Mouse (Mus musculus): Measurements from ENCODE around the gene Clptm1.

Gene Clptm1

DNA sequence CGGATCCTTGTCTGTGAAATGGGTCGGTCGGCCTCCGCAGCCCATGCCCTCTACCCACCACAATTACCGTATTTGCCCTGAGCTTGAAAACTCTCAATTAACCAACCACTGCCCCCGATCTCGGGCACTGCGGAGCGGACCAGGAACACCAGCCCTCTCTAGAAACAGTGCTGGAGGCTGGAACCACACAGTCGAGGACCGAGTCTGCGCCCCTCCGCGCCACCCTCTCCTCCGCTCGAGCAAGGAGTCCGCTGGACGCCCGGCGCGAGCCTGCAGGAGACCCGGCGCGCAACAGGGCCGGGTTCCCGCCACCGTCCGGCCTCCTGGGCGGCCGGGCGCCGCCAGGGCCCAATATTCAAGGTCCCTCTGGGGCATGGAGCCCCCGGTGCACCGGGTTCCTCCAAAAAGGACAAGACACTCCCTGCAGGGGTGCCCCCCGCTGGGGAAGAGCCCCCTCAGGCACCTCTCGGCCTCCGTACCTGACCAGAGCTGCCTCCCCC, 328 bp downstream of the Clptm1 start:
- no peak for DNase-seq (ENCODE audit: low read depth, low spot score)

DNA sequence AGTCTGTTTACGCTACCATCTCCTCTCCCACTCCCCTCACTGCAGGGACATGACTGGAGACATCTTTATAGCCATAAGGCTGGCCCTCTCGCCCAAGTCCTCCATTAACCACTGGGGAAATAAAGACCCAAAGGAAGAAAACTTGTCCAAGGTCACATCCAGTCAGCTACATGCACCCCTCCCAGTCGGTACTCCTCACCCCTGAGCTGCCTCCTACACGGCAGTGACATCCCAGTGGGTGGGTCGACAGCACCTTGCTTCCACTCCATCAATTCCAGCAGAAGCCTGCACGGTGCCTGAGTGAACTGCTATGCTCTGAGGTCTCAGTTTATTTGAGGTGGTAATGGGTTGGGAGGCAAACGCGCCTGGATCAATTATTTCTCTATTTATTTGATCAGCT, 893 bp downstream of the Clptm1 start:
- no peak for DNase-seq (ENCODE audit: low read depth, low spot score)

DNA sequence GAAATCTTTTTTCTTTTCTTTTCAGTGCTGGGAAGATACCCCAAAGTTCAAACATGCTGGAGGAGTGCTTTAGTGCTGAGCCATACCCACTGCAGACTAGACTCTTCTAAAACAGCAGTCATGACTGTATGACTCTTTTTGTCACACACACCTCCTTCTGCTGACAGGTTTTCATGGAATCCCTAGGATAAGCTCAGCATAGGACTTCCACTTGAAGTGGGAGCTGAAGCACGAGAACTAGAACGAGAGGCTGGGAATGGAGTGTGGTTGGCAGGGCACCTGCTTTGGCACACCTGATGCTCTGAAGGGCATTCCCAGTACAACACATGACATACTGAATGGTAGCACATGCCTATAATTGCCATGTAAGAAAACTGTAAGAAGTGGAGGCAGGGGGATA, 12.2 kb downstream of the Clptm1 start:
- no peak for DNase-seq (ENCODE audit: low read depth, low spot score)

DNA sequence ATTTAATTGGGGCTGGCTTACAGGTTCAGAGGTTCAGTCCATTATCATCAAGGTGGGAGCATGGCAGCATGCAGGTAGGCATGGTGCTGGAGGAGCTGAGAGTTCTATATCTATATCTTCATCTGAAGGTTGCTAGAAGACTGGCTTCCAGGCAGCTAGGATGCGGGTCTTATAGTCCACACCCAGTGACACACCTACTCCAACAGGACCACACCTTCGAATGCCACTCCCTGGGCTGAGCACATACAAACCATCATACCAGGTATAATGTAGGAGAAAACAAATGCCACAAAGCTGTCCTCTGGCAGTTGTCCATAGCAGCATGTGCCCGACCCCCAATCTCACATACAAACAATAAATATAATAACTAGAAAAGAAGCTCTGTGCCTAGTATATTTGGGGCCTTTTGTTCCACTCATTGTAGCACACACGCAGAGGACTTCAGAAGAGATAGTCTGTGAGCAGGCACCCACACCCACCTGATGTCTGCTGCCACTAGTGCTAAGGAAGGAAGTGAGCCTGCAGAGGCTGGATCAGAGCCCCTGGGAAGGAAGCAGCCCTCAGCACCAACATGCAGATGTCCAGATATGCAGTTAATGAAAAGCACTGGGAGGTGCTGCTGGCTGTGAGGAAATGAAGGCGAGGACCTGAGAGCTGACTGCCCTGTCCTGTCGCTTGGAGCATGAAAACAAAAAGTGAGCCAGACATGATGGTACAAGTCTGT, 13.6 kb downstream of the Clptm1 start:
- no peak for DNase-seq (ENCODE audit: low read depth, low spot score)

DNA sequence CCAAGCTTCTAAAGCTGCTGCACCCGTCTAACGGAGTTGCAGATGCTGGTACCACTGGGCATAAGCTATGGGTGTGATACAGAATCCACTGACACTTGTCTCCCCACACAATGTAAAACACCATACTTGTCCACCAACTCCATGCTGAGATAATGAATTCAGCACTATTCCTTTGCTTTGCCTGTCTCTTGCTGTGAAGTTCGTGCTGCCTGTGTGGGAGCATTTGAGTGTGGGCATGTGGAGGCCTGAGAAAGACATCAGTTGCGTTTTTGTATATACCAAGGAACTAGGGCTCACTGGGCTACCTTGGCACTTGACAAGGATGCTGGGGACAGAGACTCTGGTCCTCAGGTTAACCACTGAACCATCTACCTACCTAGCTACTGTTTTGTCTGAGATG, 23.6 kb downstream of the Clptm1 start:
- no peak for DNase-seq (ENCODE audit: low read depth, low spot score)

DNA sequence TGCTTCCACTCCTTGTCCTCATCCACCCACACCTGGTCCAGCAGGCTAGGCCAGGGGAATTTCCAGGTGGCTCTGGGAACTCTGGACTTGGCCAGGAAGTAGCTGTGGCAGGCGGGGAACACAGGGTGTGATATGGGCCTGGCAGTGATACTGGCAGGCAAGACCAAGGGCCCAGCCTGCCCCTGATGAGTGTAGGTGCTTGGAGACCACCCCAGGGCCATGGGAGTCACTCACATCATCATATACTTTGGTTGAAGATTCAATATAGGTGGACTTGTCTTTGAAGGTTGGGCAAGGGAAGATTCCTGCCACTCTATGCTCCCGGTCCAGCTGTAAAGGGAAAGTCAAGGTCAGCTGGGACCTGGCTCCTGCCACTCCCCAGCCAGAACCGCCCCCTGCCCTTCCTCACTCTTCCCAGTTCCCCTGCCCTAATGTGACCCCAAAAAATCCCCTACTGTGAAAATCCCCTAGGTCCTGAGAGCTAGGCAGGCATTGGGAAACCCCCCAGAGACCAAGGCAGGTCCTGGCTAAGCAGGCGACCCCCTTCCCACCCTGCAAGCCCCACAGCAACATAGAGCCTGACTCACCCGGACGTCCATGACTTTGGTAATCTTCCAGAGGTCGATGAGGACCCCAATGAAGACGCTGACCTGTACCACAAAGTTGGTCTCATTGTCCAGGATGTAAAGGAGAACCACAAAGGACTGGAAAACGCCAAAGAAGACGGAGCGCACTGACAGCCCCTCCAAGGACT, 29.6 kb downstream of the Clptm1 start:
- DNase-seq (ENCODE audit: low read depth, low spot score): no peak

DNA sequence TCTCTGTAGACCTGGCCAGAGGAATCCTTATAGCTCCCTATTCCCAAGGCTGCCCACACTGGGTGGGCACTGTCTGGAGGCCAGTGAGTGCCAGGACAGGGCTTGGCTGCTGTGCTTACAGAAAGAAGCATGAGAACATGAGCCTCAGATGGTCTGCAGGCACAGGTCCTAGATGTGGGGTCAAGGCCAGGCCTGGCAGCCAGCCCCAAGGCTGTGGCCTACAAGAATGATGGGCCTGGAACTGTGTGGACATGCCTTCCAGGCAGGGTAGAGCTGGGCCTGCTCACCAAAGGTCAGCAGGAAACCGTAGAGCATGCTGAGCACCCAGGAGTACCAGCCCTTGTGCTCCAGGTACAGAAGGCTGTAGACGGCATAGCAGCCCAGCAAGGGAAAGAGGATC, 30.2 kb downstream of the Clptm1 start:
- DNase-seq (ENCODE audit: low read depth, low spot score): no peak

DNA sequence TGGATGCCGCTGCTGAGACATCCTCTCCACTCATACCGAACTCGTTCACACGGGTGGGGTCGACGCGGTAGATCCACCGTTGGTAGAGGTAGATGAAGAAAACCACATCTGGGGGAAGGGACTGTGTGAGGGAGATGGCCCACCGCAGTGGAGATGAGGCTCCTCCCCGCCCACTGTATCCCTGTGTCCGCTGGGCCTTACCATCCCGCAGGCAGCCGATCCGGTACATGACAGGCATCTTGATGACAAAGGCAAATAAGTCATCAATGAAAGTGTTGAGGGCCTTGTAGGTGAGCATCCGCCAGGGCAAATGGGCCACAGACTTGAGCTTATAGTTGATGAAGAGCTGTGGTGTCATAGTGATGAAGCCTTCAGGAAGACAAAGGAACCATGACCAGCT, 31.0 kb downstream of the Clptm1 start:
- DNase-seq (ENCODE audit: low read depth, low spot score): no peak

DNA sequence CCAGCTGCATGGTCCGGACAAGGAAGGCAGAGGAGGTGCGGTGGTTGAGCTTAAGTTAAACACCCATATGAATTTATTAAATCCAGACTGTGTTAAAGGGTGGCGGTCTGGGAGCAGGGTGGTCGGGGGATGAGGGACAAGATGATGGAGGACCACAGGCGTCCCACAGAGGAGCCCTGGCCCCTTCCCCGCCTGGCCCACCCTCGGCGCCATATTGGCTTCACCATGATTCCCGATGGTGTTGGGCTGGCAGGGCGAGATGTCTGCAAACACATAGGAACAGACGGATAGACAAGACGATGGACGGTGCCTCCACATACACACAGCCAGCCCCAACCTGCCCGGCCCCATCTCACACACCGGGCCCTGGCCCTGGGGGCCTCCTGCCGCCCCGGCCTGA, 31.6 kb downstream of the Clptm1 start:
- DNase-seq (ENCODE audit: low read depth, low spot score): no peak

DNA sequence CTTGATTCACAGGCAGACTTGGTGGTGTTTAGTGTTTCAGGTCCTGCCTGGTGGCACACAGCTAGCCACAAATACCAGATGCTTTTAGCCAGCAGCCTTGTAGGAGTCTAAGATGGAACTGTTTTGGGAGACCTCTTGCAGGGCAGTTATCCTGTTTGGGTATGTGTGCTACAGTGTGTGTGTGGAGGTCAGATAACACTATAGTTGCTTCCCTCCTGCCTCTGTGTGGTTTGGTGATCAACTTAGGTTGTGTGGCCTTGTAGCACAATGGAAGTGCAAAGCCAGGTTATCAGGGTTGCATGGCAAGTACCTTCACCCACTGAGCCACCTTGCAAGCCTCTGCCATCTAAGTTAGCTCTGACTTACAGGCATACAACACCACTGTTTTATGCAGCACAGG, 32.1 kb downstream of the Clptm1 start:
- no peak for DNase-seq (ENCODE audit: low read depth, low spot score)

DNA sequence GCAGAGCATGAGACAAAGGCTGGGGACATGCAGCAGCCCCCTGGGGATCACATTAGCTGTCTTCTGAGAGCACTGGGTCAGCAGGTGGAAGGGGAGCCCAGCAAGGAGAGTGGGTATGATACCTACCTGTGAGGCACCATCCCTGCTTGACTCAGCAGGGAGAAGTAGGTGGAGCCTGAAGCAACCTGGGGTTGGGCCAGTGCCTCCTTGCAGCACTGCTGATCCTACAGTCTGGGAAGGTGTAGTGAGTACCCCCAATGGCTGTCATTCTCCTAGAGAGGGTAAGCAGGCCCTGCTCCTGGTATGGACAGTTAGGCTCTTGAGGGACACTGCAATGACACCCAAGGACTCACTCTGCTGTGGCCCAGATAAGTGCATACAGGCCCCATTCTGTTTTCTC, 32.6 kb downstream of the Clptm1 start:
- no peak for DNase-seq (ENCODE audit: low read depth, low spot score)

DNA sequence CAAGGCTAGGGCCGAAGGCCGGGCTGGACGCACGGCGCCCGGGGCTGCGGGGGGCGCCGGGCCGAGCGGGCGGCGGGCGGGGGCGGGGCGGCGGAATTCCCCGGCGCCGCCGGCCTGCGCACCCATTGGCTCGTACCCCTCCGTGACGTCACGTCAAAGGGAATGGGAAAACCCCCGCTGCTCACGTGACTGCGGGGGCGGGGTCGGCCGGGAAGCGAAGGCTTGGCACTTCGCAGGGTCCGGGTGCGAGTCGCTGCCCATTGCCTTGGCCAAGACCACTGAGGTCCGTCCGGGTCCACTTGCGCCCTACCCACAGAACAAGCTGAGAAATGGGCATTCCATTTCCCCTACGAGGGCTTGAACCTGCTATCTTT, 35.5 kb downstream of the Clptm1 start, which contains the start of gene Relb:
Gene Relb, minus strand, starts transcription at position 78 of the 374 bp plus-strand sequence.
- DNase-seq (ENCODE audit: low read depth, low spot score): peak; percentile 87

DNA sequence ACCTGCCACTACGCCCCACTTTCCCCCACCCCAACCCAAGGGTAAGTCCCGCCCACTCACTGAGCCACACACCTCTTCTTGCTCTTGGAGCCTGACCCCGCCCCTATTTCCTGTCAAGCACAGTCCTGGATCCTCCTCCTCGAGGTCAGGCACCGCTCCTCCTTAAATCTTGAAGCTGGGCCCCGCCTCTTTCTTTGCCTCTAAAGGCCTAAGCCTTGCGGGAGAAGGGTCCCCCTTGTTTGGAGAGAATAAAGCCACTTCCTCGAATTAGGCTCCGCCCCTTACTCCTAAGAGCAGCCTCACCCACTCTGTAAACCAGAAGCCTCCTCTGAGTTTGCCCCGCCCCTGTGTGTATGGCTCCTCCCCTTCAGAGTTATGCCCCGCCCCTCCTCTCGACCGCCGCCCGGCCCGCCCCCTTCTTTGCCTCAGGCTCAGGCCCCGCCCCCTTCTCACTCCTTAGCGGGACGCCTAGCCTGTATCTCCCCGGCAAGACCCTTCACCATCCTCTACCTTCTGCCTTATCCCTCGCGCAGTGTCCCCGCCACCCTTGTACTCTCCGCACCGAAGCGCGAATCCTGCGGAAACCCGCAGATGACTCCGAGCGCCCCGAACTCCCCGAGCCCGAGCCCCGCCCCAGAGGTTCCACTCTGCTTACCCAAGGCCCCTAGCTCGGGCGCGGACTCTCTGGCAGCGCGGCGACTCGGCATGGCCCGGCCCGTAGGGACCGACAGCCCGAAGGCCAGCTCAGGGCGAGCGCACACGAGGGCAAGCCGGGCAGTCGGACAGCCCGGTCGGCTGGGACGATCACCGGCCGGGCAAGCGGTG, 36.1 kb downstream of the Clptm1 start:
- DNase-seq (ENCODE audit: low read depth, low spot score): peak; percentile 82

DNA sequence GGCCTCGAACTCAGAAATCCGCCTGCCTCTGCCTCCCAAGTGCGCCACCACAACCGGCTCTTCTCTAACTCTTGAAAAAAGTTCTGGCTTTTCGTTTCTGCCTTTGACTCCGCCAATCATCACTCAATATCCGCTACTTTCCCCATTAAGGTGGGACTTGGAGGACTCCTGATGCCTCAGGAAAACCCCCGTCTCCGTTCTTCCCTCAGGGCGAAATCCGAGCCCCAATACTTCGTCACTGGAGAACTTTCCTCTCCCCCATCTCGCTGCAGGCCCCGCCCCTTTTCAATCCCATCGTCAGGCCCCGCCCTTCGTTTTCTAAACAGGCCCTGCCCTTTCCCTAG, 36.7 kb downstream of the Clptm1 start:
- no peak for DNase-seq (ENCODE audit: low read depth, low spot score)

DNA sequence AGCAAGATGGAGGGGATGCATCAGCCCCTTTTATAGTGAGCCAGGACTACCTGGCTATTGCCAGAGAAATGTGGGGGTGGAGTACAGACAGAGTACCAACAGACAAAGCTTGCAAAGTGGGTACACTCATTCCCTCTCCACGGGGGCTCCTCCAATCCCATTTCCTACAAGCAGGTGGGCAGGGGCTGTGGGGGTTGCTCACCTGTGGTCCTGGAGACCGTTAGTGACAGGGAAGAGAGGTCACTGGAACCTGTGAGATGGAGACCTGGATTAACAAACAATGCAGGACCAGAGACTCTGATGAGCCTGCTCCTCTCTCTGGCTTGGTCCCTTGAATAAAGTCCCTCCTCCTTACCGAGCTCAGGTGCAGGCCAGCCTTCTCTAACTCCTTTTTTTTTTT, 37.1 kb downstream of the Clptm1 start:
- no peak for DNase-seq (ENCODE audit: low read depth, low spot score)

DNA sequence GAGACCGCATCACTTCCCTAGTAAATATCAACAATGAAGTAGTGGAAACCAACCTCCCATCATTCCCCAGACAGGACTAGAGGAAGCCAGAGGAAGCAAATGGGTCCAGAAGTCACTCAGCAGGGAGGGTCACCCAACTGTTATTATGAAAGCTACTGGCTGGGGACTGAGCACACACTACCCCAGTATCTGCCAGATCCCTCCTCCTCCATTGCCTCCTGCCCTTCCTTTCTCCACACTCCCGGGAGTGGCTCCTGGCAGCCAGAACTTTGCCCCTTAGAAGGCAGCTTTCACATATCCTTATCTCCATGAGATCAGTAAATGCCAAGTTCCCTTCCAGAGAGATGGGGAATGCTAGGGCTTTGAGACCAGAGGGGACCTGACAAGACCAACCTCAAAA, 41.4 kb downstream of the Clptm1 start:
- no peak for DNase-seq (ENCODE audit: low read depth, low spot score)

DNA sequence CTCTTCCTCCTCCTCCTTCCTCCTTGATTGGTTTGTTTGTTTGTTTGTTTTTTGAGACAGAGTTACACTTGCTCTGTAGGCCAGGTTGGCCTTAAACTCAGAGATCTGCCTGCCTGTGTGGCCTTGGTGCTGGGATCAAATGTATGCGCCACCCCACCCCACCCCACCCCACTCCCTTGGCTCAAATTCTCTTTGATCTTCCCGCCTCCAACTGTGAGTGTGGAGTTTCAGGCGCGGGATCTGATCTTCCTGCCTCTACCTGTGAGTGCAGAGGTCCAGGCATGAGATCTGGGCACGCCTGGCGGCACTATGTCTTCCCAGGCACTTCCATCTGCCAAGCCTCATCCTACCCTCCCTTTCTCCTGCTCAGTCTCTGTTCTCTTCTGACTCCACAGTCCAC, 42.6 kb downstream of the Clptm1 start:
- no peak for DNase-seq (ENCODE audit: low read depth, low spot score)

DNA sequence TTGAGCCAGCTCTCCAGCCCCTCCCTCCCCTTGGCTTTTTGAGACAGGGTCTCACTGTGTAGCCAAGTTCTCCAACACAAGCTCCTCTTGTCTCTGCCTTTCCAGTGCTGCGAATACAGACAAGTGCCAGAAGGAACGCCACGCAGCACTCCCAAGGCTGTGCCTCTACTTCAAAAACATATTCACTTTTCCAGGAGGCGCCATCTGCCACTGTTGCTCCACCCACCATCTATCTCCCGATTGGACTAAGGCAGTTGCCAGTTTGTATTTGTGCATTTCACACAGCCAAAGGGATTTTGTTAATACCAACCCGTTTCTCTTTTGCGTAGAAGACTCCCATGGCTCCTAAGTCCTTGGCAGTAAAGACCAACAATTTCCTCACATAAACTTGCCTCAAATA, 44.0 kb downstream of the Clptm1 start:
- DNase-seq (ENCODE audit: low read depth, low spot score): no peak

DNA sequence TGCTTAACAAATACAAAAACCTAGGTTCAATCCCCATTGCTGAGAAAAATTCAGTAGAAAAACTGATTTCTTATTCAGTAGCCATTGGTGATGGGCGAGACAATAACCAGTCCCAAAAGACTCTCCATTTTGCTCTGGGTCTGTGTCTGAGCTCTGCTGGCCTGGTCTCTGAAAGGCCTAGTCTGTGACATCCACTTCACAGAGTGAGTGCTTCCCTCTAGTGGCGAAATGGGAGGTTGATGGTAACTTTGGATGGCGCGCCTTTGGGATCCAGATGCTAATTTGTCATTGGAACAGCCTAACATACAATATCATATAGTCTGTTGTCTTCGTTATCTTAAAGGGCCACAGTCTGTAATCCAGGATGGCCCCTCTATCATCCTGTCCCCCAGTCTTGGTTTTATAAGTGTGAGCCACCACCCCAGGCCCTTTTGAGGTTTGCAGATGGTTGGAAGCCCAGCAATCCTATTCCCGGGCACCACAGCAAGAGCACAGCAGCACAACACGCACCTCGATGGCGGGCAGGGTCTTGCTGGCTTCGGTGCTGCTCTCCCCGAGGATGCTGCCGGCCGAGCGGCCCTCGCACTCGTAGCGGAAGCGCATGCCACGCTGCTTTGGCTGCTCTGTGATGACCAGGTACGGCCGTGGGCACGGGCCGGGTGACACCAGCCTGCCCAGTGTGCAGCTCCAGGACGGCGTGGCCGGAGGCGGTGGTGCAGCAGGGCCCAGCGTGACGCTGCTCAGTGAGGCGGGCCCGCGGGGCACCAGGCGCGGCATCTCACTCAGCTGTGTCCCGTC, 45.6 kb downstream of the Clptm1 start:
- peak; percentile 78 for DNase-seq (ENCODE audit: low read depth, low spot score)

DNA sequence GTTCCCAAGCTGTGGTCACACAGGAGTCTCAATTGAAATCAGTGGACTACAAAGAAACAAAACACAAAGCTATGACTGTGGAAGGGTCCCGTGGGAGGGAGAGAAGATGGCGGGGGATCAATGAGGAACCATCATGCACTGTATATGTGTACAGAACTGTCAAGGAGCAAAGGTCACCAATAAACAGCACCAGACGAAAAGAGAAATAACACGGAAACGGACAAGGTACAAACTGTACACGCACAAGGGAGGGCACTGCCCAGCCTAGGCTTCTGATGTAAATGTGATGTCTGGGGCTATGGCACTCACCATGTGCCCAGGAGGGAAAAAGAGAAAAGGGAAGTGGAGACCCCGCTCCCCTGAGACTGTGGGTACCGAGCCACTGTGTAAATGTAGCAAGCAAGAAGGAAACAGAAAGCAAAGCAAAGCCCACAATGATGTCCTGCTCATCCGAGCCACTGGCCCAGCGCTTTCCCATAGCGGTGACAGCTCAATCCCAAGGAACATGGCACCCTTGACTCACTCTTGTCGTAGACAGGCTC, 49.7 kb downstream of the Clptm1 start:
- no peak for DNase-seq (ENCODE audit: low read depth, low spot score)

DNA sequence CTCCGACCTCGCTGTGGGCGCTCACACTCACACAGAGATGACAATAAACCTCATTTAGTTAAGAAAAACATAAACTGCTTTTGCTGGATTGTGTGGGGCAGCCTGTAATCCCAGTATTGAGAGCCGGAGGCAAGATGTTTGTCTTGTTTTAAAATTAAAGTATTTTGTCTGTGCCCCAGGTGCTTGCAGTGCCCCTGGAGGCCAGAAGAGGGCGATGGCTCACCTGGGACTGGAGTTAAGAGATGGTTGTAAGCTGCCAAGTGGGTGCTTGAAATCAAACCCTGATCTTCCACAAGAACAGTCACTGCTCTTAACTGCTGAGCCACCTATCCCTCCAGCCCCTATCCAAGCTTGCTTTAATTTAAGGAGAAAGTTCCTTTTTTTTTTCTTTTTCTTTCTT, 53.9 kb downstream of the Clptm1 start:
- no peak for DNase-seq (ENCODE audit: low read depth, low spot score)
